Mouse (Mus musculus): ENCODE data around the gene Hist1h2bg.
"Not testable (repeated sequence)": the region's sequence is repeated elsewhere in the genome, so short reads cannot be mapped to it uniquely, and the experiment has no call there.

Gene Hist1h2bg

DNA sequence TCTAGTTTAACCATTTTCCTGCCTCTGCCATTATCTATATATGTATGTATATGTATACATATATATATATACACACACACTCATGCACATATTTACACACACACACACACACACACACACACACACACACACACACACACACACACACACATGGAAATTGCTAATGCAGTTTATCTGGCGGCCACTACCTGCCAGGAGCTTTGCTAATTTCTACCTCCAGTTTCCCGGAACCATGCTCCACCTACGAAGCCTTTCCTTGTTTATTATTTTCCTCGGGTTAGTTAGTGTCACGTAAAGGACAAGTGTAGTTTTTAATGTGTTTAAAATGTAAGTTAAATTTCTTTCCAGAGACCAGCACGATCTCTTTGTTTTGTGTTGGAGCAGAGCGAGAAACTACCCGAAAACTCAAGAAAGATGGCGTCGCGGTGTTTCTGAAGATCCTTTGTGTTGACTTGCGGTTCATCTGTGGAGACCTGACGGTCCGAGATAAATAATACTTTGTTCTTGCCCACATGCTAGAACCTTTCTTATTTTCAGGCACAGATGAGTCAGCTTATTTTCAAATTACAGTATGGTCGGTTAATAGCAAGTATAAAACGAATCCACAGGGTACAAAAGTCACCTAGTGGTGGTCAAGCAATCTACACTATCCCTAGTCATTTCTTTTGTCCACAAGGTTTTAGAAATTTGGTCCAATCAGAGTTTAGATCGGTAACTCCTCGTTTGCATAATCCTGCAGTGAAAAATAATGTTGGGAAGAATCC is 8.3 kb upstream of the Hist1h2bg start:
- peak in 1 of 2 experiments; percentile 52 for DNase-seq

DNA sequence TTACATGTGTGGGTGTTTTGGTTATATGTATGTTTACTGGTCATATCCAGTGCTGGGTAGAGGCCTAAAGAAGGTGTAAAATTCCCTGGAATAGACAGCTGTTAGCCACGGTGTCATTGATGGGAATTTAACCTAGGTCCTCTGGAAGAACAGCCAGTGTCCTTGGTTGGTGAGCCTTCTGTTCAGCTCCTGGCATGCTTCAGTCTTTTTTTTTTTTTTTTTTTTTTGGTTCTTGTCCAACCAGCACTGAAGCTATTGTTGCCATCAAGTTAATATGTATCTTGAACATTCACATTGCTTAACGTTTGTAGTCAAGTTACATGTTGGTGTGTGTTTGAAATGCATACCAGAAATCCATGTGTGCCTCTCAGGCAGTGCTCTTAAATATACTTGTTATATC is 6.7 kb upstream of the Hist1h2bg start:
- no peak for DNase-seq

DNA sequence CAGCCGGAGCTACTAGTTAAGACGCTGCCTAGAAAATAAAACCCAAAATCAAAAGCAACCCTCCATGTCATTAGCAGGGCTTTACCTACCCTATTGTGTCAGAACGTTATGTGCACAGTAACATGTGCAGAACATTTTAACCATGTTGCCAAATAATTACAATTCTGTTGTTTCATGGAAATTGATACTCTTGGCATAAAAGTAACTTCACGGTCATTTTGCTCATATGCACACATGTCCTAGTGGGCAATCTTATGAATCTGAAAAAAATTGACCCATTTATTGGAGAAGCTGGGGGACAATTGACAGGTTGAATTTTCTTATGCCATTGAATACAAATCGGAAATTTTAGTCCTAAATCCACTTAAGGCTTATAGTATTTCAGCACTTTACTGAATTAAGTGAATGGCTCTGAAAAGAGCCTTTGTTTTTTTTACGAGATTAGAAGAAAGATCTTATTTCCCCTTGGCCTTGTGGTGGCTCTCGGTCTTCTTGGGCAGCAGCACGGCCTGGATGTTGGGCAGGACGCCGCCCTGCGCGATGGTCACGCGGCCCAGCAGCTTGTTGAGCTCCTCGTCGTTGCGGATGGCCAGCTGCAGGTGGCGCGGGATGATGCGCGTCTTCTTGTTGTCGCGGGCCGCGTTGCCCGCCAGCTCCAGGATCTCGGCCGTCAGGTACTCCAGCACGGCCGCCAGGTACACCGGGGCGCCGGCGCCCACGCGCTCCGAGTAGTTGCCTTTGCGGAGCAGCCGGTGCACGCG is 755 bp upstream of the Hist1h2bg start:
- DNase-seq: not testable (repeated sequence)

DNA sequence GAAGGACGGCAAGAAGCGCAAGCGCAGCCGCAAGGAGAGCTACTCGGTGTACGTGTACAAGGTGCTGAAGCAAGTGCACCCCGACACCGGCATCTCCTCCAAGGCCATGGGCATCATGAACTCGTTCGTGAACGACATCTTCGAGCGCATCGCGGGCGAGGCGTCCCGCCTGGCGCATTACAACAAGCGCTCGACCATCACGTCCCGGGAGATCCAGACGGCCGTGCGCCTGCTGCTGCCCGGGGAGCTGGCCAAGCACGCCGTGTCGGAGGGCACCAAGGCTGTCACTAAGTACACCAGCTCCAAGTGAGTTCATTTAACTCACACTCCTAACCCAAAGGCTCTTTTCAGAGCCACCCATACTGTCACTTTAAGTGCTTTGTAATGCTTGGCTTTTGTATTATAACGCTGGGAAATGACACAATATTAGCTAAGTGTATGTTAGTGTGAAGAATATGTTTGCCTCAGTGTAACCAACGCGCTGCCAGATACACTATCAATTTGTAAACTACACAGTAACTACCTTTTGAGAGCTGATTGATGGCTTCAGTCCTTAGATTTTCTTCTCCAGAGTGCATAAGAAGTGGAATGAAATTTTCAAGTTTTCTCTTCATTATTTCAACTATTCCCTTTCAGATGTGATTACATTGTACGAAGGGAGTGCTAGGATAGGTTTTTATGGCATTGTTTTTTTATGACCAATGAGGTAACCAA is 465 bp downstream of the Hist1h2bg start:
- peak in 1 of 2 experiments; percentile 7 for DNase-seq

DNA sequence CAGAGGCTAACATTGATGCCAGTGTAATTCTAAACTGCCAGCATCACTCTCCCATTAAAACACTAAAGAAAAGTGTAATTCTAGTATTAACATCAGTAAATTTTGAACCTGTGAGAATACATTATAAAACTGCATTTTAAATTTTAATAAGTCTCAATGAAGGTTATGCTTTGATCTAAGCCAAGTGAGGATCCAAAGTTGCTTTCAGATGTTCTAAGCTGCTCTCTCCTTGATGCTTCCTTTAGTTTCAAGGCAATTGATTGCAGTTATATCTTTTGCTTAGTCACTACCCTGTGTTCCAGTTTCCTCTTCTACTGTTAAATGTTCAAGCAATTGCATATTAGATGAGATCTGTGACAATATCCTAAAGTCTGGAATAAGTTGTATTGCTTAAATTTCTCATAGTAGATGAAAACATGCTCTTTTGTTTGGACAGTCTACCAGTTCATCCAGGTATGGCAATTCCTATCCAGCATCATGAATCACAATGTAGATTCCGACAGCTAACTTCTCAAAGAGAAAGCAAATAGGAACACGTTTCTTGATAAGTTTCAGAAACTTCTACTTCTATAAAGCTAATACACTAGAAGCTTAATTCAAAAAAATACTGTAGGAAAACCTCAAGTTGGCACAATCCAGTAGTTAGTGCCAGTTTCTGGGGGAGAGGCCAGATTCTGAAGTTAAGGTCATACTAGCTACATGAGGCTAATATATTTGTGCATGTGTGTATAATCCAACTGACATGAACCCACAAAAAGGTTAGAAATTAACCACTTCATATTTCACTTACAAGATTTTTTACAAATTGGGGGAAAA is 1.2 kb downstream of the Hist1h2bg start:
- no peak for DNase-seq

DNA sequence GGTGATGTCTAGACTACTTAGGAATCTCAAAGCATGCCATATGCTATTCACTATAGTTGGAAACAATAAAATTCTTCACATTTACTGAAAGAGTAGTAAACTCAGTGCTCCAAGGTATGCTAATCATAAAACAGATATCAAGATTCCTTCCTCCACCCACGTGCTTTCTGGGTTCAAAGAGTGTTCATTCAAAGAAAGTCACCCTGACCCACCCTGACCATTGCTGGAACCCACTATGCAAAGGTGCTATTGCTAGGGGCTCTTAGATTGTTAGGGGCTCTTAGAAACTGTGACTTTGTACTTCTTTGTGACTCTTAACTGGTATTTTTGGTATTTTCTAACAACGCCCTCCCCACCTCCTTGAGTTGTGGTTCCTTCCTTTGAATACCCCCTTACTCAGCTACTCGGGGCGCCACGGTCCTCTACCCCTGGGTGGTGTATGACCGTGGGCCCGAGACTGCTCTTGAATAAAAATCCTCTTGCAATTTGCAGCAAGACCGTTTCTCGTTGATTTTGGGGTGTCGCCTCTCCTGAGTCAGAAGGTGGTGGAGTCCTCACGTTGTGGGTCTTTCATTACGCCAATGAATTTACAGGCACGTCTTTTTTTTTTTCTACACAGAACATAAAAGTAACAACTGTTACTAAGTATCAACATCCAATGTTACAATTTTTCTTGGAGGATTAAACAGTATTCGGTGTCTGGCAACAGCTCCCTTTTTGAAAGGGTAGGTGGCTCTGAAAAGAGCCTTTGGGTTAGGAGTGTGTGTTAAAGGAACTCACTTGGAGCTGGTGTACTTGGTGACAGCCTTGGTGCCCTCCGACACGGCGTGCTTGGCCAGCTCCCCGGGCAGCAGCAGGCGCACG is 2.1 kb downstream of the Hist1h2bg start:
- DNase-seq: not testable (repeated sequence)

DNA sequence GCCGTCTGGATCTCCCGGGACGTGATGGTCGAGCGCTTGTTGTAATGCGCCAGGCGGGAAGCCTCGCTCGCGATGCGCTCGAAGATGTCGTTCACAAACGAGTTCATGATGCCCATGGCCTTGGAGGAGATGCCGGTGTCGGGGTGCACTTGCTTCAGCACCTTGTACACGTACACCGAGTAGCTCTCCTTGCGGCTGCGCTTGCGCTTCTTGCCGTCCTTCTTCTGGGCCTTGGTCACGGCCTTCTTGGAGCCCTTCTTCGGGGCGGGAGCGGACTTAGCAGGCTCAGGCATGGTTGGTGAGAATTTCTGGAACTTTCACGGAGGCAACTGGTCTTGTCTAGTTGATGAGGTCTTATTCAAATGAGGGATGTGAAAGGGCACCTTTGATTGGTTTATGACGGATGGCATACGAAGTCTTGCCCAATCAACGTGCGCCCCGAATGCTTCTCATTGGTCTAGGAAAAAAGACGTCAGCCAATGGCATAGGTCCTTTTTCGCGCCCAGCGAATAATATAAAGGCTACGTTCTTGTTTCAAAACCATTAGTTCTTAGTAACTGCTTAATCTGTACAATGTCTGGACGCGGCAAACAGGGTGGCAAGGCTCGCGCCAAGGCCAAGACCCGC is 2.8 kb downstream of the Hist1h2bg start, which contains the start of the genes Hist1h2bf and Hist1h2ad:
Hist1h2bf (minus strand) TSS at position 299 of the 627 bp plus-strand sequence.
Hist1h2ad (plus strand) TSS at position 484 of the 627 bp plus-strand sequence.
- DNase-seq: peak; percentile 93 to 94

DNA sequence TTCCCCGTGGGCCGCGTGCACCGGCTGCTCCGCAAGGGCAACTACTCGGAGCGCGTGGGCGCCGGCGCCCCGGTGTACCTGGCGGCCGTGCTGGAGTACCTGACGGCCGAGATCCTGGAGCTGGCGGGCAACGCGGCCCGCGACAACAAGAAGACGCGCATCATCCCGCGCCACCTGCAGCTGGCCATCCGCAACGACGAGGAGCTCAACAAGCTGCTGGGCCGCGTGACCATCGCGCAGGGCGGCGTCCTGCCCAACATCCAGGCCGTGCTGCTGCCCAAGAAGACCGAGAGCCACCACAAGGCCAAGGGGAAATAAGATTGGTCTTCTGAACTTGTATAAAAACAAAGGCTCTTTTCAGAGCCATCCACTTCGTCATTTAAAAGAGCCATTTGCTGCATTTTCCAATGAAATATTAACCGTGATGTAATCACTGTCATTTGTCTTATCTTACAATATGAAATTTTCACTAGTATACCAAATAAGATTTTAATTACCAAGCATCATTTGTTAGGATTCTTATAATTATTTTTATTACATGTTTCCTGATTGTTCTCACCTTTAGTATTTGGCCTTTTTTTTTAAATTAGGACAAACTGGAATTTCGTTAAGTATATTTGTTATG is 3.5 kb downstream of the Hist1h2bg start:
- DNase-seq: not testable (repeated sequence)

DNA sequence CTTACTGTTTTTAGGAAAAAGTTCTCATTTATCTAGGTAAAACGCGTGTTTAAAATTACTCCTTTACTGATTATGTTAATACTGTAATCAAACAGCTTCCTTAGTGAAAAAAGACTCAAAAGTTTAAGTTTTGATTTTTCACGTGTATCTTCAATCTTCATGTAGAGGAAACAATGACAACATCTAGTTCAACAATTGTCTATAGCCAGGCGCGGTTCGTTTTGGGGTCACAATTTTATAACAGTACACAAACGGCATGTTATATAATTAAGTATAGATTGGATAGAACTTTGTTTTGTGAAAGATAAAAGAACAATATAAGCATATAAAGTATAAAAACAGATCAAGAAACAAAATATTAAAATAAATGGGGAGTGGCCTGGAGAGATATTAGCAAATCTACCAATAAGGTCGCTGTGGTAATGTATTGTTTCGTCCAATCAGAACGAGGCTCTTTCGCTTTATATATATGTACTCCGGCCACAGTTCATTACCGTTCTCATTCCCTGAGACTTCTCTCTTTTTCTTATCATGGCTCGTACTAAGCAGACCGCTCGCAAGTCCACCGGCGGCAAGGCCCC is 4.2 kb downstream of the Hist1h2bg start, which contains the start of gene Hist1h3d:
Hist1h3d (plus strand) TSS at position 493 of the 581 bp plus-strand sequence.
- peak; percentile 43 to 69 for DNase-seq

DNA sequence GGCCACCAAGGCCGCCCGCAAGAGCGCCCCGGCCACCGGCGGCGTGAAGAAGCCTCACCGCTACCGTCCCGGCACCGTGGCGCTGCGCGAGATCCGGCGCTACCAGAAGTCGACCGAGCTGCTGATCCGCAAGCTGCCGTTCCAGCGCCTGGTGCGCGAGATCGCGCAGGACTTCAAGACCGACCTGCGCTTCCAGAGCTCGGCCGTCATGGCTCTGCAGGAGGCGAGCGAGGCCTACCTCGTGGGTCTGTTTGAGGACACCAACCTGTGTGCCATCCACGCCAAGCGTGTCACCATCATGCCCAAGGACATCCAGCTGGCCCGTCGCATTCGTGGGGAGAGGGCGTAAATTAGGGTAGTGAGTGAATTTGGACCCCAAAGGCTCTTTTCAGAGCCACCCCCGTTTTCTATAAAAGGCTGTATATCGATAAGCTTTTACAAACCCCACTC is 4.7 kb downstream of the Hist1h2bg start:
- not testable (repeated sequence) for DNase-seq

DNA sequence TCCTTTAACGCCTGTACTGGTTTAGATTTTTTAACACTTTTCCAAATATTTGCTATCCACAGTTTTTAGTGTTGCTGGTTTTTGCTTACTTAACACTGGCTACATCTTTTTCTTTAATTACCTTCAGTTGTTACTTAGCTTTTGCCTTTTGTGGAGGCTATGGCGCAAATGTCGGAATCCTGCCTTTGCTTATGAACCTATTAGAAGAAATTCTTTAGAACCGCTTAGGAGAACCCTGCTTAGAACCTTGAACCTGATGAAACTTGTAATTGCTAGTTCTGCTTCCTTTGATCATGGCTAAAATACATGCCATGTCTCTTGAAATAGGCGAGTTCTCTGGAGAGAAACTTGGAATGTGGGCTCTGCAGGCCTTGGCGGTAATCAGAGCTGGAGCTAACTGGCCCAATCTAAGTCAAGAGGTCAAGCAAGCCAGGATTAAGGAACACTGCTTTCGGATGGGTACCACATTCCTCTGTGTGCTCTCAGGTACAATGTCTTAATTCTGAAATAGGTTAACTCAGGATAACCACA is 5.2 kb downstream of the Hist1h2bg start:
- no peak for DNase-seq

DNA sequence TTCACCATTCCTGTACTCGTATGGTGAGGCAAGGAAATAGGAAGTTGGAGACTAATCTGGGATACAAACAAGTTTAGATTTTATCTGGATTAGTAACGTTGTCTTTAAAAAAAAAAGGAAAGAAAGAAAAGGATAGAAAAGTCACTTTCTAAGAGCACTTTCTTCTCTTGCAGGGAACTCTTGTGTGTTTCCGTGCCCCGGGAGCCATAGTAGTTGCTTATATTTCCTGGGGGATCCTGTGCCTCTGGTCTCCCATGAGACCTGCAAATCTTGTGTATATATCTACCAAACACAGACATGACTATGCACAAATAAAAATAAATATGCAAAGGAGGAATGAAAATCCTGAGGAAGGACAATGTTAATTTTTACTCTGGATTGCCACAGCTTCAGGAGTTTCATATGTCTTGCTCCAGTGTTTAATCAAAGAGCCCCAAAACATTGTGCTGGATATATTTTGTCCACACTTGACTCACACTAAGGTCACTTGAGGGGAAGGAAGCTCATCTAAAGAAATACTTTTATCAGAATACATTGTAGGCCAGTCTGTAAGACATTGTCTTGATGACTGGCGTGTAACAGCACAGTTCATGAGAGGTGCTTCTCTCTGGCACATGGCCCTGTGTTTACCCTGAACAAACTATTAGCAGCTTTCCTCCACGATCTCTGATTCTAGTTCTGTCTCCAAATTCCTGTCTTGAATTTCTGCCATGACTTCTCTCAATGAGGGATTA is 5.9 kb downstream of the Hist1h2bg start:
- no peak for DNase-seq

DNA sequence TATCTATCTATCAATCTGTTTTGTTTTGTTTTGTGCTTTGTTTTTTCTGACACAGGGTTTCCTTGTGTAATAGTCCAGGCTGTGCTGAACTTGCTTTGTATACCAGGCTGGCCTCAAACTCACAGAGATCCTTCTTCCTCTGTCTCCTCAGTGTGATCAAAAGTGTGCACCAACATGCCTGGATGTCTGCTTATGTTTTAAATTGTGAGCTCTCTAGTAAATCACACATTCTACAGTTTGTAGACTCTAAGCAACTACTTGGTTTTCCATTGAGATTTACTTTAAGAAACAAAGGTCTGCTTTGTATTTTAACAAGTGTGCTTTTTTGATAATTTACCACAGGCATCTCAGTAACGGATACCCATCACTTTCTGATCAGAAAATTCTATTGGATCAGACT is 6.6 kb downstream of the Hist1h2bg start:
- no peak for DNase-seq

DNA sequence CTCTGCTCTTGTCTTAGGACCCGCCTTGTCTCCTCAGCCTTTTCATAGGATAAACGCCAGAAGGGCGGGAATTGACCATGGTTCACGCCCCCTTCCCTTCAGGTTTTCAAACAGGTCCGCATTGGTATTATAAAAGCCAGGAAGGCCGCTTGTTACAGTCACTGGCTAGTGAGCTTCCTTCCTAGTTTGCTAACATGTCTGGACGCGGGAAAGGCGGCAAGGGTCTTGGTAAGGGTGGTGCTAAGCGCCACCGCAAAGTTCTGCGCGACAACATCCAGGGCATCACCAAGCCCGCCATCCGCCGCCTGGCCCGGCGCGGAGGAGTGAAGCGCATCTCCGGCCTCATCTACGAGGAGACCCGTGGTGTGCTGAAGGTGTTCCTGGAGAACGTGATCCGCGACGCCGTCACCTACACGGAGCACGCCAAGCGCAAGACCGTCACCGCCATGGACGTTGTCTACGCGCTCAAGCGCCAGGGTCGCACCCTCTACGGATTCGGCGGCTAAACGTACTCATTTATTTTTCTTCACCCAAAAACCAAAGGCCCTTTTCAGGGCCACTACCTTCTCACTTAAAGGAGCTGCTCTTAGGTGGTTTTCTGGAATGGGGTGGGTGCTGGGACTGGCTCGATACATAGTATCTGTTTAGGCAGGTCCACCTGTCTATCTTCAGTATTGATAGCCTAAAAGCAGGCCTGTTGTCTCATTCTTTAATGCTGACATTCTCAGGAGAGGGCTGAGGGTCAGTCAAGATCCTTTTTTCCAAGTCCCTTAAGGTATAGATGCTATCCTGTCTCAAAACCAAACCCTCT is 10.4 kb downstream of the Hist1h2bg start, which contains the start of gene Hist1h4d:
Hist1h4d (plus strand) TSS at position 191 of the 811 bp plus-strand sequence.
- DNase-seq: peak; percentile 95 to 99

DNA sequence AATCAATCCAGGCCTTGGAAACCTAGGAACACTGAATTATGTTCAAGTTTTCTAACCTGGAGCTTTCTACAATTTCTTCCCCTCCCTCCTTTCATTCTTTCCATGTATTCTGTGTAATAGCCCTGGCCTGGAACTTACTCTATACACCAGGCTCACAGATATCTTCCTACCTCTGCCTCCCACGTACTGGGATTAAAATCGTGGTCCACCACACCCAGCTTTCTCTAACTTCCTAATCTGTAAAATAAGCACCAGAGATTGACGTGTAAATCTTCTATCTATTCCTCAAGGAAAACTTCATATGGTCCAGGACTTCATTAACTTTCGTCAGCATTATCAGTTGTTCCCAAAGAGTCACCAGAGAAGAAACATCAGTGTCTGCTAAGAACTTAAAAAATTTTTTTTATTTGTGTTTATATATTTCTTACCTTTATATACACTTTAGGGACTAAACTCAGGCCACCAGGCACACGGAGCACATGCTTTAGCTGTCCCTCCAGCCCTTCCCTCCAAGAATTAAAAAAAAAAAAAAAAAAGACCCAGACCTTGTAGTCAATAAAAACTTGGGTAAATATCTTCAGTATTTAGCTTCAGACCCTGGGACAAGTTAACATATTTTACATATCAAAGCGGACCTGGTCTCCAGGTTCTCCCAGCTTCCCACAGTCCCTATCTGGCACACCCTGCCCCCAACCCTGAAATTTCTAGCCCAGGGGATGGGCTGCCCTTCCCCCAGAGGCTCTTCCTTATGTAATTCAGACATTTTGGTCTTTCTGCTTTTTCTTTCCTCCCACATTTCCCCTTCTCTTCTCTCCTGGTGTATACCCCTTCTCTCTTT is 11.2 kb downstream of the Hist1h2bg start:
- no peak for DNase-seq

DNA sequence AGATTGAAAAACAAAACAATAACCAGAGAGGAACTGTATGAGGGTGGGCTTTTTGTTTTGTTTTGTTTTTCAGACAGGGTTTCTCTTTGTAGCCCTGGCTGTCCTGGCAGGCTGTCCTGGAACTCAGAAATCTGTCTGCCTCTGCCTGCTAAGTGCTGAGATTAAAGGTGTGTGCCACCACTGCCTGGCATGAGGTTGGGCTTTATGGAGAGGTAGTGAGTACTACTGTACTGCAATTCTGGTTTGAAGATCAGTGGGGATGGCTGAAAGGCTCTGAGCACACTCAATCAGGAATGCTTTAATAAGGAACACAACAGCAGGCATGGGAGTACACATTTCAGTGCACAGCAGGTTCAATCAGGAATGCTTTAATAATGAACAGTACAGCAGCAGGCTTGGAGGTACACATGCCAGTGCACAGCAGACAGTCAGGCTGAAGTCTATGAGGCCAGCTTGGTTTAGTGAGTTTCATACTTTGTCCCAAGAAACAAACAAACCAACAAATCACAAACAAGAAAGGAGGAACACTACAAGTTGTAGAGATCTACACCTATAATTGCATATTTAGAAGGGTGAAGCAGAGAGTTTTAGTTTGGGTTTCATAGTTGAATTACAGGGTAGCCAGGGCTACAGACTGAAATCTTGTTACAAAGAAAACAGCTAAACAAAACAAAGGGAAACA is 12.3 kb downstream of the Hist1h2bg start:
- DNase-seq: no peak
